11 mouse cellular contexts compared by ENCODE assay signal in the genomic region with DNA sequence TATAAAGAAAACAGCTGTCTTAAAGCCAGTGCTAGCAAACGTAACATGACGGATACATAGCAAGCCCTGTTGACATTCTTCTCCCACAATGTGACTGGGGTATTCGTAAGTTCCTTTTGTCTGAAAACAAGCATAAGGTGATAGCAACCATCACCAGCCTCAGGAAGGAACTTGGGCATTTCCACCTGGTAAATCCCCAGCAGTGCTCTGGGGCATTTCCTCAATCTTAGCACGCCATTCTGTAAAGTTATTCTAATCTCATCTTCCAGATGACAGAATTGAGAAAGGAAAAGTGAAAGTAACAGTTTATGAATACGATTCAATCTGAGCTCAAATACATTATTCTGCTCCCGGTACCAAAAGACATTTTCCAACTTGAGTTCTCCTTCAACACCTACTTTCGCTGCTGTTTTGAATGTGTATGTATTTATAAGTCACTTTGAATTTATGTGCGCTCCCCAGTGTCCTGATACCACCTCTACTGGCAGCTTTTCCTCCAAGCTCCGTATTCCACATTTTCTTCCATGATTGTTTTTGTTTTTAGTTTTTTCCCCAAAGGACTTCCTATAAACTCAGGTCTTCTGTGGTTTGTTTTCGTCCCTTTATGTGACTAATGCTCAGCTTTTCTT.
DNase-seq lines count a peak whose midpoint lies in the region; ATAC-seq and TF ChIP-seq lines count a peak whose summit lies in the region.
"Had no signal": no experiment of that assay in that cellular context is flagged by ENCODE, and none has a peak within 500 bp of the region (broad histone marks: within the 10 kb centered on the region; RNA-seq: fewer than 3 reads in every experiment).

No protein-coding gene starts in this region.

- TF ChIP-seq CTCF in cerebellum, adult 2 months (IDR thresholded peaks at IDR 0.05; ENCODE audit: borderline replicate concordance, insufficient read depth, low read depth, low read length) = no peak

- no peak for TF ChIP-seq POLR2A in cerebellum, adult 2 months (IDR thresholded peaks at IDR 0.05; ENCODE audit: borderline replicate concordance, insufficient read depth, low read length)

- no peak overlapping the region for H3K27ac ChIP-seq in lung, embryonic 15.5 days
- no peak overlapping the region for H3K27ac ChIP-seq in hindbrain, embryonic 10.5 days
- H3K27ac ChIP-seq in cerebellum, adult 2 months (ENCODE audit: insufficient read depth, low read length) = no peak overlapping the region
- H3K27ac ChIP-seq: liver, embryonic 13.5 days had no signal

- H3K9me3 ChIP-seq in lung, embryonic 15.5 days = no peaks in the 10 kb centered on the region
- H3K9me3 ChIP-seq in hindbrain, embryonic 10.5 days = no peaks in the 10 kb centered on the region
- H3K9me3 ChIP-seq: liver, embryonic 13.5 days had no signal

- no peak for ATAC-seq in lung, embryonic 15.5 days (ENCODE audit: borderline replicate concordance, extremely low read depth, low FRiP score, low TSS enrichment)
- ATAC-seq in granulocyte monocyte progenitor cell, adult 5-6 weeks (replicated peaks; ENCODE audit: poor library complexity, severe bottlenecking) = 0 out of 2 replicates have a peak, but pooled peaks have one; percentile 22
- peak; percentile 39; the same call in 1 of the 2 replicates for ATAC-seq in neutrophil, adult 5-6 weeks (ENCODE audit: extremely low read depth, insufficient number of reproducible peaks, low FRiP score, poor library complexity, severe bottlenecking)

- H3K4me2 ChIP-seq in lung, embryonic 15.5 days = peak overlapping the region; percentile 38
- H3K4me2 ChIP-seq: liver, embryonic 13.5 days had no signal

- intact Hi-C loops in heart, postnatal 25 days (cut with DNase I) = no loop called here

- 0 out of 2 replicates have a peak, but pooled peaks cover 8% of the 10 kb centered on the region for H3K4me1 ChIP-seq in lung, embryonic 15.5 days
- no peaks in the 10 kb centered on the region for H3K4me1 ChIP-seq in hindbrain, embryonic 10.5 days (replicated peaks)
- H3K4me1 ChIP-seq in cerebellum, adult 2 months (ENCODE audit: control insufficient read depth, insufficient read depth, low read length) = peaks cover 4% of the 10 kb centered on the region; the same call in 1 of the 2 replicates
- H3K4me1 ChIP-seq: liver, embryonic 13.5 days had no signal

- no peak overlapping the region for H3K4me3 ChIP-seq in lung, embryonic 15.5 days
- H3K4me3 ChIP-seq in hindbrain, embryonic 10.5 days = no peak overlapping the region
- H3K4me3 ChIP-seq in cerebellum, adult 2 months (replicated peaks; ENCODE audit: insufficient read depth, low read depth, low read length) = no peak overlapping the region
- H3K4me3 ChIP-seq: liver, embryonic 13.5 days had no signal

- H3K36me3 ChIP-seq in lung, embryonic 15.5 days = 0 out of 2 replicates have a peak, but pooled peaks cover 3% of the 10 kb centered on the region
- H3K36me3 ChIP-seq in hindbrain, embryonic 10.5 days = no peaks in the 10 kb centered on the region

- peak; percentile 9 for DNase-seq in heart, adult 8-10 months (ENCODE audit: low spot score)
- DNase-seq in heart, postnatal 25 days (ENCODE audit: low spot score) = no peak
- DNase-seq in lung, postnatal 4 days = no peak
- no peak for DNase-seq in hindbrain, embryonic 10.5 days (ENCODE audit: low spot score)
- DNase-seq in cerebellum, adult 2 months = no peak
- DNase-seq: cerebellum, adult 9-11 months; liver, embryonic 13.5 days; thymus, adult 2 months had no signal

- no peaks in the 10 kb centered on the region for H3K27me3 ChIP-seq in lung, embryonic 15.5 days
- no peaks in the 10 kb centered on the region for H3K27me3 ChIP-seq in hindbrain, embryonic 10.5 days (ENCODE audit: insufficient read depth, poor library complexity, severe bottlenecking)
- H3K27me3 ChIP-seq in cerebellum, adult 2 months (ENCODE audit: control insufficient read depth, insufficient read depth, low read length) = no peaks in the 10 kb centered on the region
- H3K27me3 ChIP-seq: liver, embryonic 13.5 days had no signal

- H3K9ac ChIP-seq in lung, embryonic 15.5 days = no peak overlapping the region
- H3K9ac ChIP-seq: liver, embryonic 13.5 days had no signal

- WGBS in lung, embryonic 15.5 days = 70% methylated on average over 10 of the region's 10 CpGs
- WGBS in hindbrain, embryonic 10.5 days = 90% methylated on average over 10 of the region's 10 CpGs
- 94% methylated on average over 10 of the region's 10 CpGs for WGBS in cerebellum, adult 2 months
